In the genomic region with DNA sequence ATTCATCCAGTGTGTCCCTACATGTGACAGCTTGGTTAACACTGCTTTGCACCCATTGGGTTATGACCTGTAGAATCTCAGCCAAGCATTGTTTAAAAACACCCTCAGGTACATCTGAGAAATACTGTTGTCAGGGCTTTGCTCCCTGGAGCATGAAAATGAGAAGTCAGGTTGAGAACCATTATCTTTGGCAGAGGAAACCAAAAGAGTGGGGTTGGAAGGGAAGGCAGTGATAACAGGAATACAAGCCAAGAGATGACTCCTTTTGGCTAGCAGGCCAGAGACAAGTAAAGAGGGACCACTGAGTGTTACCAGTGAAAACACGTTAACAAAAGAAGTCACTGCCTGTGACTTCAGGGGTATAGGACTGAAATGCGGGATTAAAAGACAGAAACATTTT, we compare ENCODE assay signal across 18 mouse cellular contexts.
"Had no signal": no experiment of that assay in that cellular context is flagged by ENCODE, and none has a peak within 500 bp of the region (broad histone marks: within the 10 kb centered on the region; RNA-seq: fewer than 3 reads in every experiment).

No protein-coding gene starts in this region.

- H3K27me3 ChIP-seq: lung, embryonic 15.5 days; megakaryocyte, embryonic 14.5 days; midbrain, embryonic 13.5 days; midbrain, embryonic 15.5 days; neural tube, embryonic 12.5 days; stomach, embryonic 15.5 days had no signal

- H3K9me3 ChIP-seq: lung, embryonic 15.5 days; megakaryocyte, embryonic 14.5 days; midbrain, embryonic 13.5 days; midbrain, embryonic 15.5 days; neural tube, embryonic 12.5 days; stomach, embryonic 15.5 days had no signal

- H3K4me2 ChIP-seq: lung, embryonic 15.5 days; midbrain, embryonic 11.5 days; midbrain, embryonic 13.5 days; midbrain, embryonic 15.5 days; neural tube, embryonic 12.5 days; stomach, embryonic 15.5 days had no signal

- H3K9ac ChIP-seq: liver, postnatal 0 days; lung, embryonic 15.5 days; midbrain, embryonic 13.5 days; midbrain, embryonic 15.5 days; neural tube, embryonic 12.5 days; stomach, embryonic 15.5 days had no signal

- ATAC-seq: liver, postnatal 0 days; lung, postnatal 0 days; midbrain, embryonic 13.5 days; midbrain, embryonic 15.5 days had no signal

- DNase-seq: liver, postnatal 0 days; lung, adult 2 months; lung, postnatal 14 days; lung, postnatal 36 days; right cerebral cortex, postnatal 14 days; thymus, adult 2 months; thymus, postnatal 25 days; thymus, postnatal 4 days had no signal

- H3K27ac ChIP-seq: lung, embryonic 15.5 days; macrophage; midbrain, embryonic 13.5 days; midbrain, embryonic 15.5 days; neural tube, embryonic 12.5 days; stomach, embryonic 15.5 days; stomach, postnatal 0 days had no signal

- H3K4me3 ChIP-seq: lung, embryonic 15.5 days; megakaryocyte, embryonic 14.5 days; midbrain, embryonic 13.5 days; midbrain, embryonic 15.5 days; neural tube, embryonic 12.5 days; stomach, embryonic 15.5 days had no signal

- H3K4me1 ChIP-seq: lung, embryonic 15.5 days; midbrain, embryonic 15.5 days; neural tube, embryonic 12.5 days; stomach, embryonic 15.5 days had no signal
